Mouse (Mus musculus) cerebellum, adult 8-10 months (tissue): ENCODE measurements around the gene Azin2.

ENCODE experiments used
- DNase-seq: peaks from one replicate; pipeline ENCODE4 v3.0.0; 2022

Gene Azin2

GRCm38 (mm10) chr4:128977217-128977616, 15.0 kb upstream of the Azin2 start:
- DNase-seq: no peak

DNA sequence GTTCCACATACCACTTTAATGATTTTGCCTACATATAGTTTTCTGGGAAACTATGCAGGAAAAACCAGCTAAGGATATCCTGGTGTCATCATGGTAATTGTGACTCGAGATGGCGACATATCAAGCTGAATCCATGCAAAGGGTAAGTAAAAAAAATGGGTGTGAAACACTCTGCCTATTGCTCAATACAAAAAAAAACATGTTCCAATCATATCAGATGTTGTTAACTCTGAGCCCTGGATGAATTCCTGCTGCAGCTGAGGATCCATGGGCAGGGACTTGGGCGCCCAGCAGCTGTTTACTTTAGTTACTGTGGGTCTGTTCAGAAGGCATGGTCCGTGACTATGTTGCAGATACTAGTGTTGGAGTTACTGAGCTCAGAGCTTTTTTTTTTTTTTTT, 14.3 kb upstream of the Azin2 start:
- no peak for DNase-seq

DNA sequence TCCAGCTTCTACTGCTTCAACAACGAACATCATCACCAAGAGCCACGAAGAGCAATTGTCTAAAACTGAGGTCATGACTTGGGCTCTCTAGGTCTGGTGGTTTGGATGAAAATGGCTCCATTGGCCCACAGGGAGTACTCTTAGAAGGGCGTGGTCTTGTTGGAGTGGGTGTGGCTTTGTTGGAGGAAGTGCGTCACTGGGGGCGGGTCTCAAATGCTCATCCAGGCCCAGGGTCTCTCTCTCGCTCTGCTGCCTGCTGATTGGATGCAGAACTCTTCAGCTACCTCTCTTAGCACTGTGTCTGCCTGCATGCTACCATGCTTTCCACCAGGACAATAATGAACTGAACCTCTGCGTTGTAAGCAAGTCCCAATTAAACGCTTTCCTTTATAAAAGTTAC, 12.4 kb upstream of the Azin2 start:
- DNase-seq: no peak

GRCm38 (mm10) chr4:128971065-128971694, 8.9 kb upstream of the Azin2 start:
- peak; percentile 82 for DNase-seq

DNA sequence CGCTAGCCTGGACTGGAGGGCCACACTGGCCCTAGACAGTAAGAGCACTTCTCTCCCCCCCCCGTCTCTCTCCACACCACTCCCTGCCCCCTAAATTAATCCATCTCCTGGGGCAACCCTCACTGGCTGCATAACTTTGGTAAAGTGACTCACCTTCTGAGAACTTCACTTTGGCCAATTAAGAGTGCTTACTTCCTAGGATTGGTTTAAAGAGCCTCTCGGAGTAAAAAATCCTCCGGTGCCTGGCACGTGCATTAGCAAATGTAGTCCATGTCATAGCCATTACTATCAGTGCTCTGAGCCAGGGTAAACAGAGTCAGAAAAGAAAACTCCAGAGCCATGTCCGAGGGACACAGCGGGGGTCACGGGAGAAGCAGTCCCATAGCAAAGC, 8.2 kb upstream of the Azin2 start:
- DNase-seq: no peak

GRCm38 (mm10) chr4:128969607-128970416, 7.6 kb upstream of the Azin2 start:
- DNase-seq: no peak

DNA sequence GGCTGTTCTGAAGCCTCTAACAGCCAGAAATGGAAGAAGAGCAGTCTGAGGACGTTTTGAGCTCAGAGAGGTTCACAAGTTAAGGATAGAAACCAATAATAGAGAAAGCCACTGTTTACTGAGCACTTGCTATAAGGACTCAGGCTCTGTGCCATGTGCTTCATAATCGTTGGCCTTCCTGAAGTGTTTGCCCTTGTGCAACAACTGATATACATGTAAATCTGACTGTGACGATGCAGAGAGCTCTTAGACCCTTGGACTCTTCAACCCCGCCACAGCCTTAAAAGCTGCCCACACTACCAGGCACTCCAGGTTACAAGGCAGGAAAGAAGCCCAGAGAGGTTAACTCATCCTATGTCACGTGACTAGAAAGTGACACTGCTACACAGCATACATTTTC, 6.8 kb upstream of the Azin2 start:
- no peak for DNase-seq

DNA sequence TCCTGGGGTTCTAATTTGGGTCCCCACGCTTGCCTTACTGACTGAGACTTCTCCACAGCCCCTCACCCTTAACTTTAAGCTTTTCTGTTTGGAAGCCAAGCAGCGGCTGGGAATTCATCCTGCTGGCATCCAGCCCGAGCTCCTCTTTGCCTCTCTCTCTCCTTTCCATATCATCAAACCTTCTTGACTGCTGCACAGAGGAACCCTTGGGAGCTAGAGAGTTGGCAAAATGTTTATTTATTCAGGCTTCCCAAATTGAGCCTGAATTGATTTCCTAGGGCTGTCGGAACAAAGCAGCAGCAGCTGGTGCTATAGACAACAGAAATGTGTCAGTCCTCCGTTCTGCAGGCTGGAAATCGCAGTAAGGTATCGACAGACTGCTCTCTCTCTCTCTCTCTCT, 4.5 kb upstream of the Azin2 start:
- no peak for DNase-seq

DNA sequence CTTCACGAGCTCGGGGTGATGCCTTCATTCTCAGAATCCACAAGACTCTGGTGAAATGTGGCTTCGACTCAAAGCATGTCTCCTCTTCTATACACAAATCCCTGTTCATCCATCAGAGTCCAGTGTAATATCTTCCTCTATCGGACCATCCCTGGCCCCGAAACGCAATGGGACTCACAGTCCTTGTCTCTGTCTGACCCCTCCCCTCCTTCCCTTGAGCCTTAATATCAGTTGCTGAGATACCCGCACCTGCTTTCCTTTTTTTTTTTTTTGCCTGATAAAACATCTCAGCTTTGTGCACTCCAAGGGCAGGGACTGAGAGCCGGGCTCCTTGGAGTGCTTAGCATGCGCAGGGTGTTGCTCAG, 666 bp upstream of the Azin2 start:
- no peak for DNase-seq

DNA sequence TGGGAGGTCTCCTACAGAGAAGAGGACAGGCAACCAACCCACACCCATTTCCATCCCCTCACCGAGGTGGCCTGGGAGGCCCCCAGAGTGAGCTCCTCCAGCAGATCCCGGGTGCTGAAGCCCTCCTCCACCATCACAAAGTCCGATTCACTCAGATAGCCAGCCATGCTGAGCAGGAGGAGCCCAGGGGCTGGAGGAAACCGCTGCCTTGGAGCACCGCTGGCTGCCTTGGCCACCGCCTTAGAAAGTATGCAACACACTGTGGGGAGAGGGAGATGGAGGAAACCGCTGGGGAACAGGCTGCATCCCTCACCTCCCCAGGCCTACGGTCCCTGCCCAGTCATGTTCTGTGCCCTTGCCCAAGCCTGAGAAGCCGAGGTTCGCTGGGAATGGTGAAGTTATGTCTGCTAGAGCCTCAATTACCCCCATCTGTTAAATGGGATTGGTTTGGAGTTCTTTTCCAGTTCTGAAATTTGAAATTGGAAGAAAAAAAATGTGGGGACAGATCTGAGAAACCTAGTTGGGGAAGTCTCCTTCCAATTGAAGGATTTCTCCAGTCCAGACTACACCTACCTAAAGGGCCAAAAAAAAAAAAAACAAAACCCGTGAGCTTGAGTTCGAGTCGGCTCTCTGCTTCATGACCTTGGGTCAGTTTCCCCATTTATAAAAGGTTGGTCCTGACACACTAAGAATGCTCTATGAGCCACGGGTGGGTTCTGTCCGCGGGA, 777 bp downstream of the Azin2 start:
- DNase-seq: no peak

DNA sequence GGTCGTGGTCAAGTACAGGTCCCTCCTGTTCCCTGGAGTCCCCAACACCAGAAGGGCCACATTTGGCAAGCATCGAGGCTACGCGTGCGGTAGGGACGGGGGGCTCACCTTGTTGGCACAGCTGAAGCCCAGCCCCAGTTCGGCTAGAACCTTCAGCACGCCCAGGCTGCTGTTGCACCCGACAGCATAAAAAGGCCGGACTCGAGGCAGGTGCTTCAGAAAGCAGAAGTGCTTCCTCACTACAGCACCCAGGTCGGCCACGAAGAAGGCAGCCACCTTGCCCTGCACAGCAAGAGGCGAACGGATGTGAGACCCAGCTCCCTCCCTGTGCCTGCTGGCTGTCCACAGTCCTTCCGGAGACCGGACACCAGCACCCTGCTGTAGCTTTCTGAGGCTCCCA, 2.6 kb downstream of the Azin2 start:
- DNase-seq: no peak

DNA sequence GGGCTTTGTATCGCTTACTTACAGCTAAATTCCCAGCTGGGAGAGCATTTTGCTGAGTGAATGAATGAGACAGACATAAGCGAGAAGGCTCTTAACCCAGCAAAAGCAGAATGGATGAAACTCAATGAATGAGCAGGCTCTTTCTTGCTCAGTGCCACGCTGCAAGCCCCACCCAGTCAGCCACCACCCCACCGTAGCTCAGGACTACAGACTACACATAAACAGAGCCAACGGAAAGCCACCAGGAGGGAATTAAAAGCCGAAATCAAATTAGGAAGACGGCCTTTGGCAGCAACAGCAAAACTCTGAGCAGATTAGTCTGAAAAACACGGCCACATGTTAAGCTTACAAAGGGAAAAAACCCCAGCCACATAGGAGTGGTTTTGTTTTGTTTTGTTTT, 3.4 kb downstream of the Azin2 start:
- no peak for DNase-seq

DNA sequence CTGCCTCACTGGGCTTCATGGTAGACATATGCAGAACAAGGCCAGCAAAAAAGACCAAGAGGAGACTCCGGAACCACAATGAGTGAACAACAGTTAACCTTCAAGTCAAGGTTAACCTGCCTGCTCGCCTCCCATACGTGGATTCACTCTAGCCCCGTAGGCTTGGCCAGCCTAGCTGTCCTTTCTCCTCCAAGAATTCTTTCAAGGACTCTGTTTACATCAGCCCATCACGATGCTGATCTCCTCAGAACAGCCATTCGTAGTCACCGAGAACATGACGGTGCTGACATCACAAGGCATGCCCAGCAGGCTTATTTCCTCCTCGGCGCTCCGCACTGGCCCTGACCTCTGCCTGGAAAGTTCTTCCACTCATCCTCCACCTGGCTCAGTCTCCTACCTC, 4.1 kb downstream of the Azin2 start:
- no peak for DNase-seq

DNA sequence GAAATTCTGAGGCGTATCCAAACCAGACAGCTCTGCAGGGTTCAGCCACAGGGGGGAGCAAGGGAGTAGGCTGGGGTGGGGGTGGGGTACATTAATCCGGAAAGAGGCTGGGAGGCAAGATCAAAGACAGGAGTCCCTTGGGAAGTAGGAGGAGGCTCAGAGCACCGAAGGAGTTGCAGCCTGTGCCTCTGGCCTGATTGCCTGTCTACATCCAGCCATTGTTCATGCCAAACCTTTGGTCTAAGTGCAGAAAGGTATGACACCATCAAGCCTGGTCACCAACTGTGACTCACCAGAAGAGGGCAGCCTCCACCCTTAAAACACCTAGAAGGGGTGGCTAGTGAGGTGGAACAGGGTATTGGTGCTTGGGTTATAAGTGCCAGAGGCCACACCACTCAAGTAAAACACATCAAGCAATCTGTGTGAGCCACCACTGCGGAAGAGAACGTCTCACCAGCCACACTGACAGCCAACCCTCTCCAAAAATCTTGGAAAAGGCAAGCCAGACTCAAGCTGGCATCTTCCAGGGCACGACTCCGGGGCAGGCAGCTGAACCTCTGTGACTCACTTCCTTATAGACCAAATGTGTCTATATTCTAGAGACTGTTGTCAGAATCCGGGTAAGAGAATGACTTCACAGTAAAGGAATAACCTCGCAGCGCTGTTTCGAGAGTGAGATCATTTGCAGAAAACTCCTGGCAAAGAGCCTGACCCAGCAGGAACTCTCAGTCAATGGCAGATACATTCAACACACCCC, 4.9 kb downstream of the Azin2 start:
- DNase-seq: no peak

- DNase-seq: no peak
Observed at GRCm38 (mm10) chr4:128953851-128954250, 8.4 kb downstream of the Azin2 start.

- DNase-seq: no peak
Observed at GRCm38 (mm10) chr4:128950461-128950860, 11.8 kb downstream of the Azin2 start.

DNA sequence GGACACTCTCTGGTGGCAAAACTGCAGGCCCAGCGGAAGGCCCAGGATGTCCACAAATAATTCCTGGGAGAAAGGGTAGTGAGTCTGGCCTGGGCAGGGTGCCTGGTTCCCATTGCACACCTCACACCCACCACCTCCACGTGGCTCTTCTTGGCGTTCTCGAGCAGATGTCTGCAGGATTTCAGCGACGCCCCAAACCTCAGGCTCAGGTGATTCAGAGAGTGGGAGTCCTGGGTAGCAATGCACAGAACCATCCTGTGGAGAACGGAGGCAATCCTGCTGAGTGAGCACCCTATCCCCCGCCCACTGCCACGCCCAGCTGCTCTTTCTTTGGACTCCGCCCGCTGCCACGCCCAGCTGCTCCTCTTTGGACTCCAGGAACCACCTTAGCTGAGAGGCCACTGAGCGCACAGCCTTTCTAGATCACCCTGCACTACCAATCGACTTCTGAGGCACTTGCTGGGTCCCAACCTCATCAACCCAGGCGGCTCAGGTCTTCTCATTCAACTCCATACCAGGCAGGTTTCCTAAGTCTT, 12.7 kb downstream of the Azin2 start:
- no peak for DNase-seq

DNA sequence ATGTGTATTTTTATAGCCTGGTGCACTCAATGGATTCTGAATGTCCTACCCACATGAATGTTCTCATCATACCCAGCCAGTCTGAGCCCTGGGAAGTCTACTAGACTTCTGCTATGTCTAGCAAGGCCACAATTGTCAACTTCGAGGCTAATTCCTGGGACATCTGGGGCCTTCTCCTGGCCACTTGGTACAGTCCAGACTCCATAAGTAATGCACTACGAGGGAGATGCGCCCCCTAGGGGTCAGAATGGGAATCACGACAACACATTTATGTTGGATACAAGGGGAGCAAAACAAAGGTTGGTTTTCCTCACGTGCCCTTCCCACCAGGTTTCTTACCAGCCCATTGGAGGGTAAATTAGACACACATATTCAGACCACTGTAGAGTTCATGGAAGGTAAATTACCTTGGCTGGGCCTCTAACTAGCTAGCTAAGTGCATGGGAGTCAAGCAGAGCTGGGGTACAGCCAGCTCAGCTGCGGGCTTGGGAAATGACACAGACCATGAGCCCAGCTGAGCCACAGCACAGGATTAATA, 14.0 kb downstream of the Azin2 start:
- DNase-seq: peak; percentile 63

- DNase-seq: no peak
Observed at GRCm38 (mm10) chr4:128947326-128947933, 14.8 kb downstream of the Azin2 start.

GRCm38 (mm10) chr4:128946736-128947135, 15.5 kb downstream of the Azin2 start:
- DNase-seq: no peak

GRCm38 (mm10) chr4:128942346-128942745, 19.9 kb downstream of the Azin2 start:
- DNase-seq: no peak

DNA sequence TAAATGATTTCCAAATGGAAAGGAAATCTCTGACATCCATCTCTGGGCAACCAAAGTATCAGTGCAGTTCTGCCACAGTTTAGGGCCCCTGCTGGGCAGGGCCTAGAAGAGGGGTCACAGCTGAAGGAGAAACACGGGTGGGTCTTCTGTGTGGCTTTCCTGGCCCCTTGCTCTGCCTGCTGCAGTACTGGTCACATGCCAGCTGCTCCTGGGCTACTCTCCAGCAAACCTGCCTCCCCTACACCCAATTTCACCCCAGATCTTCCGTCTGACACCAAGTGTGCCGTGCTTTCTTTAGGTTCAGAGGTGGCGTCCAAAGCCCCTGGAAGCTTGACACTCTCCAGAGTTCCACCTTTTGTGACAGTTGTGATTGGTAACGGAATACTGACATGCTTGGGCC, 26.6 kb downstream of the Azin2 start:
- DNase-seq: no peak
